Mouse (Mus musculus): Measurements from ENCODE around the gene Trim16.

The Trim16 gene

GRCm38 (mm10) chr11:62830387-62830786, 10.4 kb downstream of the Trim16 start:
- no peak for DNase-seq (ENCODE audit: low read depth, low spot score)

- no peak for DNase-seq (ENCODE audit: low read depth, low spot score)
Observed at GRCm38 (mm10) chr11:62831906-62832305, 11.9 kb downstream of the Trim16 start.

GRCm38 (mm10) chr11:62844562-62844961, 24.5 kb downstream of the Trim16 start:
- DNase-seq (ENCODE audit: low read depth, low spot score): no peak

- DNase-seq (ENCODE audit: low read depth, low spot score): peak; percentile 97
Observed at GRCm38 (mm10) chr11:62845730-62846129, 25.7 kb downstream of the Trim16 start.

- DNase-seq (ENCODE audit: low read depth, low spot score): peak; percentile 73
Observed at GRCm38 (mm10) chr11:62846961-62847654, 27.1 kb downstream of the Trim16 start, which contains the start of gene Fbxw10. TSS of gene Fbxw10 (plus strand) at chr11:62847069.

GRCm38 (mm10) chr11:62847655-62848191, 27.7 kb downstream of the Trim16 start:
- no peak for DNase-seq (ENCODE audit: low read depth, low spot score)

- no peak for DNase-seq (ENCODE audit: low read depth, low spot score)
Observed at GRCm38 (mm10) chr11:62848301-62848700, 28.3 kb downstream of the Trim16 start.

GRCm38 (mm10) chr11:62851199-62851598, 31.2 kb downstream of the Trim16 start:
- DNase-seq (ENCODE audit: low read depth, low spot score): no peak

- no peak for DNase-seq (ENCODE audit: low read depth, low spot score)
Observed at GRCm38 (mm10) chr11:62853334-62853733, 33.3 kb downstream of the Trim16 start.

GRCm38 (mm10) chr11:62865562-62865961, 45.5 kb downstream of the Trim16 start:
- no peak for DNase-seq (ENCODE audit: low read depth, low spot score)

- DNase-seq (ENCODE audit: low read depth, low spot score): no peak
Observed at GRCm38 (mm10) chr11:62866685-62867084, 46.7 kb downstream of the Trim16 start.

- DNase-seq (ENCODE audit: low read depth, low spot score): no peak
Observed at GRCm38 (mm10) chr11:62869201-62869600, 49.2 kb downstream of the Trim16 start.

GRCm38 (mm10) chr11:62869715-62870371, 49.8 kb downstream of the Trim16 start:
- DNase-seq (ENCODE audit: low read depth, low spot score): no peak

GRCm38 (mm10) chr11:62873479-62873878, 53.4 kb downstream of the Trim16 start:
- DNase-seq (ENCODE audit: low read depth, low spot score): no peak

- peak; percentile 92 for DNase-seq (ENCODE audit: low read depth, low spot score)
Observed at GRCm38 (mm10) chr11:62875696-62876095, 55.7 kb downstream of the Trim16 start.

- no peak for DNase-seq (ENCODE audit: low read depth, low spot score)
Observed at GRCm38 (mm10) chr11:62876445-62876844, 56.4 kb downstream of the Trim16 start.

- DNase-seq (ENCODE audit: low read depth, low spot score): no peak
Observed at GRCm38 (mm10) chr11:62877391-62877790, 57.4 kb downstream of the Trim16 start.

- DNase-seq (ENCODE audit: low read depth, low spot score): no peak
Observed at GRCm38 (mm10) chr11:62878728-62879127, 58.7 kb downstream of the Trim16 start.

- peak; percentile 97 for DNase-seq (ENCODE audit: low read depth, low spot score)
Observed at GRCm38 (mm10) chr11:62879220-62880048, 59.4 kb downstream of the Trim16 start, which contains the start of gene Tvp23b. TSS of gene Tvp23b (plus strand) at chr11:62879455.

GRCm38 (mm10) chr11:62883407-62883806, 63.4 kb downstream of the Trim16 start:
- DNase-seq (ENCODE audit: low read depth, low spot score): no peak

GRCm38 (mm10) chr11:62885323-62885722, 65.3 kb downstream of the Trim16 start:
- DNase-seq (ENCODE audit: low read depth, low spot score): no peak

GRCm38 (mm10) chr11:62890796-62891195, 70.8 kb downstream of the Trim16 start:
- no peak for DNase-seq (ENCODE audit: low read depth, low spot score)

Measured in R1 (cell line).